Mouse (Mus musculus): ENCODE measurements around the gene Ccdc62. TPM values are rescaled to one million over a fixed set of nuclear protein-coding genes. Genes with fewer than 3 reads are reported as not detected.

Ccdc62 gene
- polyA plus RNA-seq, 1 experiment, result 4.7 TPM

- Histone ChIP-seq H3ac (ENCODE audit: control insufficient read depth, insufficient read length) (no peak overlapping the region), H3K36me3 (ENCODE audit: control insufficient read depth, insufficient read depth) (no peaks in the 10 kb centered on the region), H3K79me2 (ENCODE audit: control insufficient read depth, insufficient read depth) (no peaks in the 10 kb centered on the region), H3K4me3 (no peak overlapping the region), H3K4me2 (ENCODE audit: low read depth) (no peak overlapping the region), H3K27me3 (ENCODE audit: control insufficient read depth, insufficient read depth, insufficient read length) (no peaks in the 10 kb centered on the region)
- TF ChIP-seq TCF3 (IDR thresholded peaks at IDR 0.05; ENCODE audit: insufficient read length, low read depth) (no peak), MYOD1 (IDR thresholded peaks at IDR 0.05; ENCODE audit: control insufficient read depth in 1 of 3, insufficient read length in 2 of 3, low read depth in 2 of 3) (no peak), POLR2A (IDR thresholded peaks at IDR 0.05; ENCODE audit: insufficient read length, low read depth) (no peak), MAX (IDR thresholded peaks at IDR 0.05; ENCODE audit: low read depth) (no peak), MYOG (IDR thresholded peaks at IDR 0.05; ENCODE audit: control insufficient read depth in 1 of 3, insufficient read depth in 1 of 3, insufficient read length in 2 of 3, low read depth in 2 of 3) (no peak), SRF (IDR thresholded peaks at IDR 0.05; ENCODE audit: control insufficient read depth, insufficient read length, low read depth) (no peak), USF1 (IDR thresholded peaks at IDR 0.05; ENCODE audit: low read depth) (no peak), E2F4 (IDR thresholded peaks at IDR 0.05; ENCODE audit: insufficient read depth) (no peak), CEBPB (IDR thresholded peaks at IDR 0.05; ENCODE audit: insufficient read depth, poor library complexity, severe bottlenecking) (no peak), REST (IDR thresholded peaks at IDR 0.05; ENCODE audit: insufficient read depth, insufficient read length) (no peak), POLR2AphosphoS2 (IDR thresholded peaks at IDR 0.05; ENCODE audit: insufficient read length, low read depth) (no peak), TCF12 (IDR thresholded peaks at IDR 0.05; ENCODE audit: insufficient read depth, poor library complexity, severe bottlenecking) (no peak)
These were observed 40.1 kb downstream of the Ccdc62 start for GRCm38 (mm10) chr5:123970576-123970975.

- Histone ChIP-seq H3K36me3 (ENCODE audit: control insufficient read depth, insufficient read depth) (no peaks in the 10 kb centered on the region), H3K4me2 (ENCODE audit: low read depth) (no peak overlapping the region), H3ac (ENCODE audit: control insufficient read depth, insufficient read length) (no peak overlapping the region), H3K79me2 (ENCODE audit: control insufficient read depth, insufficient read depth) (peaks cover 6% of the 10 kb centered on the region), H3K4me3 (no peak overlapping the region), H3K27me3 (ENCODE audit: control insufficient read depth, insufficient read depth, insufficient read length) (no peaks in the 10 kb centered on the region)
- no peak for TF ChIP-seq TCF3 (IDR thresholded peaks at IDR 0.05; ENCODE audit: insufficient read length, low read depth)
- no peak for TF ChIP-seq E2F4 (IDR thresholded peaks at IDR 0.05; ENCODE audit: insufficient read depth)
- TF ChIP-seq MYOD1 (IDR thresholded peaks at IDR 0.05; ENCODE audit: control insufficient read depth in 1 of 3, insufficient read length in 2 of 3, low read depth in 2 of 3), result no peak
- no peak for TF ChIP-seq POLR2AphosphoS2 (IDR thresholded peaks at IDR 0.05; ENCODE audit: insufficient read length, low read depth)
- no peak for TF ChIP-seq TCF12 (IDR thresholded peaks at IDR 0.05; ENCODE audit: insufficient read depth, poor library complexity, severe bottlenecking)
- TF ChIP-seq POLR2A (IDR thresholded peaks at IDR 0.05; ENCODE audit: insufficient read length, low read depth), result no peak
- no peak for TF ChIP-seq REST (IDR thresholded peaks at IDR 0.05; ENCODE audit: insufficient read depth, insufficient read length)
- no peak for TF ChIP-seq MYOG (IDR thresholded peaks at IDR 0.05; ENCODE audit: control insufficient read depth in 1 of 3, insufficient read depth in 1 of 3, insufficient read length in 2 of 3, low read depth in 2 of 3)
- TF ChIP-seq MAX (IDR thresholded peaks at IDR 0.05; ENCODE audit: low read depth), result no peak
- no peak for TF ChIP-seq USF1 (IDR thresholded peaks at IDR 0.05; ENCODE audit: low read depth)
- no peak for TF ChIP-seq CEBPB (IDR thresholded peaks at IDR 0.05; ENCODE audit: insufficient read depth, poor library complexity, severe bottlenecking)
- no peak for TF ChIP-seq SRF (IDR thresholded peaks at IDR 0.05; ENCODE audit: control insufficient read depth, insufficient read length, low read depth)
These were observed 42.0 kb downstream of the Ccdc62 start for GRCm38 (mm10) chr5:123972453-123972852.

DNA sequence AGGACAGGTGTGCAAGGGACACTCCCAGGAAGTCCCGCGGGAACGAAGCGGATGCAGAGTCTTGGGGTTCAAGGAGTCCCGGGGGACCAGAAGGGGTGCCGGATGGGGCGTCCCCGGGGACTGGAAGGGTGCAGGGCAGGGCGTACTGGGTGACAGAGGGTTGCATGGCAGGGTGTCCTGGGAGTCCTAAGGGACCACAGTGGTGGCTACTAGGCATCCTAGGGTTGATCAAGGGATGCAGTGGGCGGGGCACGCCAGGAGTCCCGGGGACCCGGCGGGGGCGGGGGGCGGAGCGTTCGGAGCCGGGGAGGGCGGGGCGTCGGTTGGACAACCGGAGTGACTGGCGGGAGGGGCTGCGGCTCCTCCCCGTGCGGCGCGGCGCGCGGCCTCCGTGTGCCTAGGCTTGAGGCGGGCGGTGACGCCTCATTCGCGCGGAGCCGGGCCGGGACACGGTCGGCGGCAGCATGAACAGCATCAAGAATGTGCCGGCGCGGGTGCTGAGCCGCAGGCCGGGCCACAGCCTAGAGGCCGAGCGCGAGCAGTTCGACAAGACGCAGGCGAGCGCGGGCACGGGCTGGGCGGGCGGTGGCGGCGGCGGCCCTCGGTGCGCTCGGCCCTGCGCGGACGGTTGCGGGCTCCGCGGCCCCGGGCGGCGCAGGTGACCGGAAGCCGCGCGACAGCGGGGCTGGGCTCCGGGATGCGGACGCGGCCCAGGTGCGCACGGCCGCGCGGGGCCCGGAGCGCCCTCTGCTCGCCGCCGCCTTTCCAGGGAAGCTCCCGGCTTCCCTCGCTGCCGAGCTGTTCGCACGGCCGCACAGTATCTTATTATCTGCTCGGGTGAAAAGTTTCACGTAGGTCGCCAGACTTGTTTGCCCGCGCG is 43.1 kb downstream of the Ccdc62 start, which contains the start of gene Hip1r:
Hip1r (plus strand) TSS at position 330 of the 880 bp plus-strand sequence.
- TF ChIP-seq MYOG (IDR thresholded peaks at IDR 0.05; ENCODE audit: control insufficient read depth in 1 of 3, insufficient read depth in 1 of 3, insufficient read length in 2 of 3, low read depth in 2 of 3), result no peak
- TF ChIP-seq USF1 (IDR thresholded peaks at IDR 0.05; ENCODE audit: low read depth), result no peak
- no peak for TF ChIP-seq CEBPB (IDR thresholded peaks at IDR 0.05; ENCODE audit: insufficient read depth, poor library complexity, severe bottlenecking)
- peak; percentile 93 for TF ChIP-seq POLR2A (IDR thresholded peaks at IDR 0.05; ENCODE audit: insufficient read length, low read depth)
- peak in 1 of 3 experiments; percentile 28 for TF ChIP-seq MYOD1 (IDR thresholded peaks at IDR 0.05; ENCODE audit: control insufficient read depth in 1 of 3, insufficient read length in 2 of 3, low read depth in 2 of 3)

GRCm38 (mm10) chr5:123974179-123974485 is 43.7 kb downstream of the Ccdc62 start:
- no peak for TF ChIP-seq CEBPB (IDR thresholded peaks at IDR 0.05; ENCODE audit: insufficient read depth, poor library complexity, severe bottlenecking)
- no peak for TF ChIP-seq SRF (IDR thresholded peaks at IDR 0.05; ENCODE audit: control insufficient read depth, insufficient read length, low read depth)
- no peak for TF ChIP-seq TCF3 (IDR thresholded peaks at IDR 0.05; ENCODE audit: insufficient read length, low read depth)
- TF ChIP-seq TCF12 (IDR thresholded peaks at IDR 0.05; ENCODE audit: insufficient read depth, poor library complexity, severe bottlenecking), result no peak
- no peak for TF ChIP-seq POLR2A (IDR thresholded peaks at IDR 0.05; ENCODE audit: insufficient read length, low read depth)
- H3K36me3 ChIP-seq (ENCODE audit: control insufficient read depth, insufficient read depth), result no peaks in the 10 kb centered on the region
- H3K27me3 ChIP-seq (ENCODE audit: control insufficient read depth, insufficient read depth, insufficient read length), result no peaks in the 10 kb centered on the region
- H3K4me2 ChIP-seq (ENCODE audit: low read depth), result peak overlapping the region; percentile 92
- H3K4me3 ChIP-seq, result peak overlapping the region; percentile 30
- peaks cover 6% of the 10 kb centered on the region for H3K79me2 ChIP-seq (ENCODE audit: control insufficient read depth, insufficient read depth)
- H3ac ChIP-seq (ENCODE audit: control insufficient read depth, insufficient read length), result peak overlapping the region; percentile 34

More for the DNA sequence above, 43.1 kb downstream of the Ccdc62 start, which contains the start of gene Hip1r:
- peak within 1 kb of the TSS; percentile 34 for H3ac ChIP-seq (ENCODE audit: control insufficient read depth, insufficient read length)
- H3K79me2 ChIP-seq (ENCODE audit: control insufficient read depth, insufficient read depth), result peaks cover 6% of the 10 kb centered on the region
- no peaks in the 10 kb centered on the region for H3K36me3 ChIP-seq (ENCODE audit: control insufficient read depth, insufficient read depth)
- peak within 1 kb of the TSS; percentile 92 for H3K4me2 ChIP-seq (ENCODE audit: low read depth)
- H3K4me3 ChIP-seq, result peak within 1 kb of the TSS; percentile 30
- H3K27me3 ChIP-seq (ENCODE audit: control insufficient read depth, insufficient read depth, insufficient read length), result no peaks in the 10 kb centered on the region

Data from myocyte (in vitro differentiated cells).